Mouse (Mus musculus) lung, postnatal 0 days (tissue): ENCODE data around the gene Rnf20. TPM values are rescaled to one million over a fixed set of nuclear protein-coding genes. Genes with fewer than 3 reads are reported as not detected.

Source experiments
- ATAC-seq: fragments of 200-750 bp; cut with Nextera tagmentation; 2 replicates; pipeline ENCODE4 v1.8.0; 2017; ENCODE audit warnings: moderate library complexity
- DNase-seq: peaks from one replicate; pipeline ENCODE4 v3.0.0-alpha.2; 2016; ENCODE audit warnings: low spot score
- H3K27ac ChIP-seq: fragments of 300-500 bp; sonication (generic); 2 replicates; pipeline ENCODE4 v1.5.1; 2014; ENCODE audit warnings: antibody characterized with exemption, mild to moderate bottlenecking, low read length, mixed read lengths
- H3K27me3 ChIP-seq: fragments of 300-500 bp; sonication (generic); replicated peaks from 2 replicates; pipeline ENCODE4 v1.6.1; 2014; ENCODE audit warnings: low read length, mixed read lengths; ENCODE audit not compliant: insufficient read depth
- H3K36me3 ChIP-seq: fragments of 300-500 bp; sonication (generic); 2 replicates; pipeline ENCODE4 v1.6.1; 2014; ENCODE audit warnings: low read length, mixed read lengths; ENCODE audit not compliant: insufficient read depth
- H3K4me1 ChIP-seq: fragments of 300-500 bp; sonication (generic); 2 replicates; pipeline ENCODE4 v1.6.1; 2014; ENCODE audit warnings: antibody characterized with exemption, low read depth, low read length, mixed read lengths; ENCODE audit not compliant: insufficient read depth
- H3K4me2 ChIP-seq: fragments of 300-500 bp; sonication (generic); replicated peaks from 2 replicates; pipeline ENCODE4 v1.6.1; 2014; ENCODE audit warnings: low read depth, mild to moderate bottlenecking, low read length, moderate library complexity, mixed read lengths
- H3K4me3 ChIP-seq: fragments of 300-500 bp; sonication (generic); 2 replicates; pipeline ENCODE4 v1.5.1; 2014; ENCODE audit warnings: low read depth, low read length
- H3K9ac ChIP-seq: fragments of 300-500 bp; sonication (generic); replicated peaks from 2 replicates; pipeline ENCODE4 v1.6.1; 2014; ENCODE audit warnings: low read depth, mild to moderate bottlenecking
- H3K9me3 ChIP-seq: fragments of 300-500 bp; sonication (generic); 2 replicates; pipeline ENCODE4 v1.6.1; 2016; ENCODE audit warnings: low read length, mixed read lengths
- CTCF ChIP-seq: IDR thresholded peaks from 2 replicates; pipeline ENCODE4 v1.5.1; 2016; ENCODE audit warnings: antibody characterized with exemption, mild to moderate bottlenecking
- EP300 ChIP-seq: IDR thresholded peaks from 2 replicates; pipeline ENCODE4 v1.6.1; 2016; ENCODE audit warnings: antibody characterized with exemption, mild to moderate bottlenecking, control low read depth
- WGBS: fragments of 180-500 bp; shearing (Covaris S2); extraction: QIAGEN DNeasy Blood & Tissue Kit; methylation state at CpG from one replicate; pipeline ENCODE4 v1.1.7; 2014; 5-methylcytosine and 5-hydroxymethylcytosine counted together
- polyA plus RNA-seq: library from polyadenylated mRNA; unstranded; fragments of >200 nt; fragmentation: Nextera tagmentation; extraction: Ambion mirVana; gene quantifications from 2 replicates; pipeline ENCODE4 v1.2.1, GENCODE M21; 2015

Gene Rnf20
- polyA plus RNA-seq, 1 experiment from 2014 or later: 32.6 TPM

GRCm38 (mm10) chr4:49676071-49676470 is 44.3 kb downstream of the Rnf20 start:
- ATAC-seq (peak; percentile 88), DNase-seq (peak; percentile 87)
- no peak overlapping the region for H3K4me2 ChIP-seq

GRCm38 (mm10) chr4:49676790-49677189 is 45.0 kb downstream of the Rnf20 start:
- Histone ChIP-seq H3K36me3 (no peaks in the 10 kb centered on the region), H3K4me2 (no peak overlapping the region), H3K9me3 (no peaks in the 10 kb centered on the region), H3K9ac (no peak overlapping the region), H3K4me1 (no peaks in the 10 kb centered on the region), H3K4me3 (no peak overlapping the region), H3K27me3 (no peaks in the 10 kb centered on the region), H3K27ac (no peak overlapping the region)
- WGBS: 49% methylated on average over 7 of the region's 7 CpGs
- DNase-seq (no peak), ATAC-seq (no peak)
- no peak for TF ChIP-seq CTCF
- TF ChIP-seq EP300: no peak

More at GRCm38 (mm10) chr4:49676071-49676470, 44.3 kb downstream of the Rnf20 start:
- Histone ChIP-seq H3K4me3 (no peak overlapping the region), H3K27me3 (no peaks in the 10 kb centered on the region), H3K27ac (peak overlapping the region; percentile 62), H3K4me1 (no peaks in the 10 kb centered on the region), H3K36me3 (no peaks in the 10 kb centered on the region), H3K9ac (no peak overlapping the region), H3K9me3 (no peaks in the 10 kb centered on the region)
- no peak for TF ChIP-seq CTCF
- peak; percentile 92 for TF ChIP-seq EP300
- WGBS: 46% methylated on average over 6 of the region's 6 CpGs

- H3K9me3 ChIP-seq: no peaks in the 10 kb centered on the region
- TF ChIP-seq CTCF: no peak
- TF ChIP-seq EP300: peak; percentile 85
- no peak overlapping the region for H3K4me2 ChIP-seq
- peak; percentile 91 for DNase-seq
- no peaks in the 10 kb centered on the region for H3K36me3 ChIP-seq
- no peak overlapping the region for H3K4me3 ChIP-seq
- 67% methylated on average over 11 of the region's 11 CpGs for WGBS
- H3K27me3 ChIP-seq: no peaks in the 10 kb centered on the region
- ATAC-seq: peak; percentile 89
- no peaks in the 10 kb centered on the region for H3K4me1 ChIP-seq
- H3K9ac ChIP-seq: no peak overlapping the region
- H3K27ac ChIP-seq: peak overlapping the region; percentile 60; the same call in 1 of the 2 replicates
Measured at GRCm38 (mm10) chr4:49680171-49680875, 48.5 kb downstream of the Rnf20 start.

GRCm38 (mm10) chr4:49681812-49682211 is 50.0 kb downstream of the Rnf20 start, which contains the start of gene Ppp3r2:
Gene Ppp3r2, minus strand, starts transcription at chr4:49682024.
- DNase-seq (no peak), ATAC-seq (no peak)
- Histone ChIP-seq H3K9me3 (no peaks in the 10 kb centered on the region), H3K4me3 (no peak within 1 kb of the TSS), H3K27ac (0 out of 2 replicates have a peak within 1 kb of the TSS, but pooled peaks have one; percentile 57), H3K36me3 (no peaks in the 10 kb centered on the region), H3K27me3 (no peaks in the 10 kb centered on the region), H3K4me1 (no peaks in the 10 kb centered on the region), H3K4me2 (no peak within 1 kb of the TSS), H3K9ac (no peak within 1 kb of the TSS)
- TF ChIP-seq EP300: no peak
- no peak for TF ChIP-seq CTCF
- WGBS: 76% methylated on average over 13 of the region's 13 CpGs

GRCm38 (mm10) chr4:49688594-49689288 is 56.9 kb downstream of the Rnf20 start:
- Histone ChIP-seq H3K4me3 (no peak overlapping the region), H3K9ac (no peak overlapping the region), H3K27ac (no peak overlapping the region), H3K27me3 (no peaks in the 10 kb centered on the region), H3K36me3 (no peaks in the 10 kb centered on the region), H3K4me2 (no peak overlapping the region), H3K4me1 (no peaks in the 10 kb centered on the region), H3K9me3 (no peaks in the 10 kb centered on the region)
- peak; percentile 75 for DNase-seq
- 24% methylated on average over 9 of the region's 9 CpGs for WGBS
- peak; percentile 35; the same call in 1 of the 2 replicates for ATAC-seq
- TF ChIP-seq EP300 (no peak), CTCF (peak; percentile 87)

- TF ChIP-seq CTCF (no peak), EP300 (no peak)
- Histone ChIP-seq H3K4me2 (no peak overlapping the region), H3K9me3 (no peaks in the 10 kb centered on the region), H3K27me3 (no peaks in the 10 kb centered on the region), H3K27ac (no peak overlapping the region), H3K36me3 (no peaks in the 10 kb centered on the region), H3K9ac (no peak overlapping the region), H3K4me3 (no peak overlapping the region), H3K4me1 (no peaks in the 10 kb centered on the region)
- WGBS: 29% methylated on average over 12 of the region's 12 CpGs
- no peak for DNase-seq
- ATAC-seq: no peak
Measured at GRCm38 (mm10) chr4:49691405-49692194, 59.8 kb downstream of the Rnf20 start.

Other genes starting within 250 kb of the Rnf20 start
- not detected in 2 replicates for gene Acnat2, start 223.9 kb upstream of the Rnf20 start, polyA plus RNA-seq
- gene Acnat1, start 158.1 kb upstream of the Rnf20 start, polyA plus RNA-seq: 0.29 TPM in 1 of 2 replicates, not detected in the other
- not detected in 2 replicates for gene Baat, start 125.4 kb upstream of the Rnf20 start, polyA plus RNA-seq
- gene Mrpl50, start 110.9 kb upstream of the Rnf20 start, polyA plus RNA-seq: 30.6 and 31.8 TPM in 2 replicates
- 4.7 and 4.8 TPM in 2 replicates for gene Zfp189, start 110.8 kb upstream of the Rnf20 start, polyA plus RNA-seq
- 0.30 and 0.35 TPM in 2 replicates for gene Aldob, start 82.5 kb upstream of the Rnf20 start, polyA plus RNA-seq
- 30.7 and 32.9 TPM in 2 replicates for gene Tmem246, start 34.1 kb upstream of the Rnf20 start, polyA plus RNA-seq
- gene Ppp3r2, start 50.0 kb downstream of the Rnf20 start, polyA plus RNA-seq: 0.11 and 0.20 TPM in 2 replicates
- gene Grin3a, start 213.7 kb downstream of the Rnf20 start, polyA plus RNA-seq: 0.02 and 0.08 TPM in 2 replicates